Mouse (Mus musculus): ENCODE measurements around the gene Nudt15. TPM values are rescaled to one million over a fixed set of nuclear protein-coding genes. Genes with fewer than 3 reads are reported as not detected.
A peak's percentile ranks its signal among the peaks of the same experiment; 100 is the strongest.

Nudt15 gene
- polyA plus RNA-seq, 1 experiment from 2014 or later, result 5.7 TPM

DNA sequence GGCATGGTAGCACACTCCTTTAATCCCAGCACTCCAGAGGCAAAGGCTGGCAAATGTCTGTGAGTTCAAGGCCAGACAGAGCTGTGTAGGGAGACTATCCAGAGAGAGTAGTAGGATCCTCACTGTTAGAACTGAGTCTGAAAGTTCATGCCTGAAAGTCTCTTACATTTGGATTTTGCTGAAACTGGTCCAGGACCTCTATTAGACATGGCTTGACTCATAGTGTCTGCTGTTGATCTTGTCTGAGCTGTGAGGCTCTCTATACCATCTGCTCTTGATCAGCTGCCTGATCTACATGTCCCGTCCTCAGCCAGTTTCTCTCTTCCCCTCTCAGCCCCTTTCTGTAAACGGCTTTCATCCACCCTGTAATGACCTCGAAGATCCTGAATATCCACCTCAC lies 69.7 kb downstream of the Nudt15 start:
- Histone ChIP-seq H3K4me3 (ENCODE audit: low read length) (no peak overlapping the region), H3K27me3 (replicated peaks; ENCODE audit: control insufficient read depth, insufficient read depth, low read length) (no peaks in the 10 kb centered on the region), H3K9ac (ENCODE audit: low read depth, low read length) (no peak overlapping the region), H3K36me3 (ENCODE audit: control insufficient read depth, insufficient read depth, low read length) (no peaks in the 10 kb centered on the region), H3K4me2 (ENCODE audit: low read depth, low read length) (no peak overlapping the region), H3K27ac (ENCODE audit: low read length) (no peak overlapping the region), H3K9me3 (ENCODE audit: control insufficient read depth, low read length) (no peaks in the 10 kb centered on the region), H3K4me1 (ENCODE audit: control insufficient read depth, insufficient read depth, low read length) (peaks cover 6% of the 10 kb centered on the region)
- ATAC-seq, result no peak
- WGBS, result 64% methylated on average over 3 of the region's 3 CpGs

DNA sequence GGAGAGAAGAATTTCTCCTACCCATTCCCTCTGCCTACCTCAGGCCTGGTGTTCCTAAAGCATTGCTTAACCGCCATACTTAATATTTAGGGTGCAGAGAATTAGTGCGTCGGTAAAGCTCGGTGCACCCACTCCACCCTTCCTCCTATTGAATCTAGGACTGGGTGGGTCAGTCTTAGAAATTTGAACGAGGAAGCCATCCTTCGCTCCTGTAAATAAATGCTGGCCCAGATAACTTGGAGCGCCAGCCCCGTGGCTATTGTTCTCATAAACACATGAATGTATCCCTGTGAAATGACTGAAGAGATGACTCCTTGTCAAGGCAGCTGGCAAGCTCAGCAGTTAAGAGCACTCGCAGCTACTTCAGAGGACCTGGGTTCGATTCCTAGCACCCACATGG lies 71.0 kb downstream of the Nudt15 start:
- no peak overlapping the region for H3K4me2 ChIP-seq (ENCODE audit: low read depth, low read length)
- peaks cover 6% of the 10 kb centered on the region for H3K4me1 ChIP-seq (ENCODE audit: control insufficient read depth, insufficient read depth, low read length)
- H3K27ac ChIP-seq (ENCODE audit: low read length), result no peak overlapping the region
- ATAC-seq, result no peak
- H3K4me3 ChIP-seq (ENCODE audit: low read length), result no peak overlapping the region
- H3K9ac ChIP-seq (ENCODE audit: low read depth, low read length), result no peak overlapping the region
- H3K27me3 ChIP-seq (replicated peaks; ENCODE audit: control insufficient read depth, insufficient read depth, low read length), result no peaks in the 10 kb centered on the region
- no peaks in the 10 kb centered on the region for H3K9me3 ChIP-seq (ENCODE audit: control insufficient read depth, low read length)
- 94% methylated on average over 10 of the region's 10 CpGs for WGBS
- H3K36me3 ChIP-seq (ENCODE audit: control insufficient read depth, insufficient read depth, low read length), result no peaks in the 10 kb centered on the region

DNA sequence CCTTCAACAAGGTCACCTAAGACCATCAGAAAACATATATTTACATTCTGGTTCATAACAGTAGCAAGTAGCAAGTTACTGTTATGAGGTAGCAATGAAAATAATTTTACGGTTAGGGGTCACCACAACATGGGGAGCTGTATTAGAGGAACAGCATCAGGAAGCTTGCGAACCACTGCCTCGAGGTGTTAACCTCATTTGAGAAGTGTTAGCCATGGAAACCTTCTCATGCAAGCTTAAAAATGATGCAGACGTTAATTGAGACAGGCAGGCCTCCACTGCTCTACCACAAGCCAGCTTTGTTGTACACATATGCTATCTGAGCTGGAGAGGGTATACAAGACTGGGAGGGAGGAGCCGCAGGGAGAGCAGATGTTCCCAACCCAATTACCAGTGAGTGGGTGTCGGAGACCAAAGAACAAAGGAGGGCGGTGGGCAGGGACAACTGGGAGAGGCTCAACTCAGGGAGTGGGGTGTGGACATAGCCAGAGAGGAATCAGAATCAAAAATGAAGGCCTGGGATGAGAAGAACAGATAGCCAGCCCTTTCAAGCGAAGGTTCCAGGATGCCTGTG lies 71.6 kb downstream of the Nudt15 start:
- H3K27ac ChIP-seq (ENCODE audit: low read length), result no peak overlapping the region
- no peak overlapping the region for H3K4me3 ChIP-seq (ENCODE audit: low read length)
- 78% methylated on average over 8 of the region's 8 CpGs for WGBS
- H3K9me3 ChIP-seq (ENCODE audit: control insufficient read depth, low read length), result no peaks in the 10 kb centered on the region
- H3K4me1 ChIP-seq (ENCODE audit: control insufficient read depth, insufficient read depth, low read length), result peaks cover 6% of the 10 kb centered on the region
- no peaks in the 10 kb centered on the region for H3K36me3 ChIP-seq (ENCODE audit: control insufficient read depth, insufficient read depth, low read length)
- no peak overlapping the region for H3K4me2 ChIP-seq (ENCODE audit: low read depth, low read length)
- H3K9ac ChIP-seq (ENCODE audit: low read depth, low read length), result no peak overlapping the region
- H3K27me3 ChIP-seq (replicated peaks; ENCODE audit: control insufficient read depth, insufficient read depth, low read length), result no peaks in the 10 kb centered on the region
- ATAC-seq, result 0 out of 2 replicates have a peak, but pooled peaks have one; percentile 31

DNA sequence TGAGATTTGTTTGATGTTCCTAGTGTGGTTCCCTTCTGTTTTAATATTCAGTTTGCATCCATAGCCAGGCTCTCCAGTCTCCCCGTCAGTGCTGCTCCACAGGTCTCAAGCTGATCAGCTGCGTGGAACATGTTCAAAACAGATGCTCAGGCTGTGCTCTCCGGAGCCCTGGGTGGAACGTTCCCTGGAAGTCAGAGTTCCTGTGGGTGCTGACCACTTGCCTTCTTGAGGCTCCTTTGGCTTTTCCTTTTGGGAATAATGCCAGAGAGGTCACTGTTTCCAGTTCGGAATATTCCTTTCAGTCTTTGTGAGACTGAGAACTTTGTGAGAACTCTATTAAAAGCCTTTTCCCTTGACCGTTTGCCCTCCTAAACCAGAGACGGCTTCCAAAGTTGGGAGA lies 72.5 kb downstream of the Nudt15 start:
- Histone ChIP-seq H3K4me3 (ENCODE audit: low read length) (no peak overlapping the region), H3K9ac (ENCODE audit: low read depth, low read length) (no peak overlapping the region), H3K27me3 (replicated peaks; ENCODE audit: control insufficient read depth, insufficient read depth, low read length) (no peaks in the 10 kb centered on the region), H3K4me2 (ENCODE audit: low read depth, low read length) (no peak overlapping the region), H3K27ac (ENCODE audit: low read length) (no peak overlapping the region), H3K4me1 (ENCODE audit: control insufficient read depth, insufficient read depth, low read length) (peaks cover 6% of the 10 kb centered on the region), H3K9me3 (ENCODE audit: control insufficient read depth, low read length) (no peaks in the 10 kb centered on the region), H3K36me3 (ENCODE audit: control insufficient read depth, insufficient read depth, low read length) (no peaks in the 10 kb centered on the region)
- WGBS, result 74% methylated on average over 7 of the region's 7 CpGs
- ATAC-seq, result no peak

DNA sequence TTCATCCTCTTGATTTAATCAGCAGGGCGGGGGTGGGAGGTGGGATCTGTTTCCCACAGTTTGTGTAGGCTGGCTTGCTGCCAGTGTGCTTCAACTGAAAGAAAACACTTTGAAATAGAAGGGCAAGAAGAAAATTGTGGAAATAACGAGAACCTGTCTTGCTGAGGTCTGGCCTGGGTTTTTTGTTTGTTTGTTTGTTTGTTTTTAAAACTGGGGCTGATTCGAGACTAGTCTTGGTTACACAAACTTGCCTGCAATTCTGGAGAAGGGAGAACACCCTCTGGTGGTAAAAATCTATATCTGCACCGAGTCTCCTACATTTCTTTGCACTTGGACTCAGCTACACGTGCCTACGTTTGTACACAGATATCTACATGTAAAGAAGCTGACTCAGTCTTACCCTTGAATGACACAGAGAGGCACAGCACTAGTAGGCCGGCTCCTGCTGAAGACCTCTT lies 73.4 kb downstream of the Nudt15 start:
- Histone ChIP-seq H3K27ac (ENCODE audit: low read length) (no peak overlapping the region), H3K27me3 (replicated peaks; ENCODE audit: control insufficient read depth, insufficient read depth, low read length) (no peaks in the 10 kb centered on the region), H3K9ac (ENCODE audit: low read depth, low read length) (no peak overlapping the region), H3K4me2 (ENCODE audit: low read depth, low read length) (no peak overlapping the region), H3K4me3 (ENCODE audit: low read length) (no peak overlapping the region), H3K9me3 (ENCODE audit: control insufficient read depth, low read length) (no peaks in the 10 kb centered on the region), H3K4me1 (ENCODE audit: control insufficient read depth, insufficient read depth, low read length) (peaks cover 6% of the 10 kb centered on the region), H3K36me3 (ENCODE audit: control insufficient read depth, insufficient read depth, low read length) (no peaks in the 10 kb centered on the region)
- WGBS, result 20% methylated on average over 7 of the region's 7 CpGs
- ATAC-seq, result peak; percentile 84

DNA sequence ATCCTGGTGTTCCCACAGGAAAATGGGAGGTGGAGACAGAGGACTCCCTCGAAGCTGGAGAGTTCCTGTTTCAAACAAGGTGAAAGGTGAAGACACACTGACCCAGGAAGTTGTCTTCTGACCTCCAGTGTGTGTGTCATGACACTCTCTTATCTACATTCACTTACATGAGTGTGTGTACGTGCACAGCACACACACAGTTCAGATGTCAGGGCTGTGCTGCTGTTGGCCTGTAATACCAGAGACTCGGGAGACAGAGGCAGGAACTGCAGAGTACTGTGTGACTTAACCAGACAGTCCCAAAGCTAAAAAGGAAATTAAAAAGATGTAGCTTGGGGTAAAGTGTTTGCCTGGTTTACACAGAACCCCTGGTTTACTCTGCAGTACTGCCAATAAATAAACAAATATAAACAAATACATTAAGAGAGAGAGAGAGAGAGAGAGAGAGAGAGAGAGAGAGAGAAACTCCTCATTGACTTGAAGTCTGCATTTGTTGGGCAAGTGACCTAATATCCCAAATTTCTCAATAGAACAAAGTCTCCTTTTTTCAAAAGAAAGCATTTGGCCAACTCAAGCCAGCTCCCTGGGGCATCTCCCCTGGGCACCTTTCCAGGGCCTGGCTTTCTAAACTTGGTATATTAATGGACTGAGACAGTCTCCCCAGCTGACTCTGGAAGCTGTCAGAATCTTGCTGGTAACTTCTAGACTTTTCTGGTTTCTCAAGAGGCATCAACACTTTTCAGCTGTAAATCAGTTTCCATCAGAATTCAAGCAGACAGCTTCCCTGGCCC lies 74.2 kb downstream of the Nudt15 start:
- no peak for ATAC-seq
- no peak overlapping the region for H3K27ac ChIP-seq (ENCODE audit: low read length)
- 36% methylated on average over 3 of the region's 3 CpGs for WGBS

DNA sequence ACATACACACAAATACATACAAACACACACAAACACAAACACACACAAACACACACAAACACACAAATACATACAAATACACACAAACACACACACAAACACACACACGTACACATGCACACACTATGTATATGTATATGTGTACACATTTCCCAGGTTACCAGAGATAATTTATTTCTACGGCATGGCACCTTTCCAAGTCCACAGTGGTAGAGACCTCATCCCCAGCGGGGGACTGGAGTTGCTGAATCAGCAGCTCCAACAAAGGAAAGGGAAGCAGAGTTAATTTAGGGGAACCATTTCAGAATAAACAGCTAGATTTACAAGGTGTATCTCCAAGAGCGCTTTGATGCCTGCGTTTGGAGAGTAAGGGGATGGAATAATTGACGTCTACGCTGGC lies 75.8 kb downstream of the Nudt15 start:
- no peak for ATAC-seq
- Histone ChIP-seq H3K4me3 (ENCODE audit: low read length) (no peak overlapping the region), H3K4me1 (ENCODE audit: control insufficient read depth, insufficient read depth, low read length) (peaks cover 6% of the 10 kb centered on the region), H3K27me3 (replicated peaks; ENCODE audit: control insufficient read depth, insufficient read depth, low read length) (no peaks in the 10 kb centered on the region), H3K36me3 (ENCODE audit: control insufficient read depth, insufficient read depth, low read length) (no peaks in the 10 kb centered on the region), H3K9ac (ENCODE audit: low read depth, low read length) (no peak overlapping the region), H3K27ac (ENCODE audit: low read length) (no peak overlapping the region), H3K4me2 (ENCODE audit: low read depth, low read length) (no peak overlapping the region), H3K9me3 (ENCODE audit: control insufficient read depth, low read length) (no peaks in the 10 kb centered on the region)
- 59% methylated on average over 7 of the region's 7 CpGs for WGBS

More for the DNA sequence above, 74.2 kb downstream of the Nudt15 start:
- H3K4me1 ChIP-seq (ENCODE audit: control insufficient read depth, insufficient read depth, low read length), result peaks cover 6% of the 10 kb centered on the region
- no peak overlapping the region for H3K4me3 ChIP-seq (ENCODE audit: low read length)
- H3K9me3 ChIP-seq (ENCODE audit: control insufficient read depth, low read length), result no peaks in the 10 kb centered on the region
- H3K27me3 ChIP-seq (replicated peaks; ENCODE audit: control insufficient read depth, insufficient read depth, low read length), result no peaks in the 10 kb centered on the region
- no peak overlapping the region for H3K4me2 ChIP-seq (ENCODE audit: low read depth, low read length)
- H3K9ac ChIP-seq (ENCODE audit: low read depth, low read length), result no peak overlapping the region
- H3K36me3 ChIP-seq (ENCODE audit: control insufficient read depth, insufficient read depth, low read length), result no peaks in the 10 kb centered on the region

DNA sequence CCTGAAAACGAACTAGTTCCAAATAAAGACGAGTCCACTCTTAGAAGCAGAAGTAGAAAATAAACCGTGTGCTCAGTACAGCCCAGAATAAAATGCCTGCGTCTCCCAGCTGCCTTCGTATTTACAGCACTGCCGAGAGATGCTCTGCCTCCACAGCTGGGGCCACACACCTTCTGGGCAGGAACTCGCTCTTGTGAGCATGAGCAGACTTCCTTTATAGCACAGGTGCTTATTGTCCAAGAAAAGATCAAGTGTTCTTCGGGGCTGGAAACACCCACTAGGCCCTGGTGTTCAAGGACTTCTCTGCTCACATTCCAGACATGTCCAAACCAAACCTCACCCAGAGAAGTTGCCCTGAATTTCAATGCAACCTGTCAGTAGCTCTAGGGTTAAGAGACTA lies 77.4 kb downstream of the Nudt15 start:
- WGBS, result 59% methylated on average over 8 of the region's 8 CpGs
- H3K4me2 ChIP-seq (ENCODE audit: low read depth, low read length), result no peak overlapping the region
- no peaks in the 10 kb centered on the region for H3K36me3 ChIP-seq (ENCODE audit: control insufficient read depth, insufficient read depth, low read length)
- no peak overlapping the region for H3K4me3 ChIP-seq (ENCODE audit: low read length)
- H3K27ac ChIP-seq (ENCODE audit: low read length), result no peak overlapping the region
- H3K4me1 ChIP-seq (ENCODE audit: control insufficient read depth, insufficient read depth, low read length), result peaks cover 6% of the 10 kb centered on the region
- H3K27me3 ChIP-seq (replicated peaks; ENCODE audit: control insufficient read depth, insufficient read depth, low read length), result no peaks in the 10 kb centered on the region
- ATAC-seq, result no peak
- no peak overlapping the region for H3K9ac ChIP-seq (ENCODE audit: low read depth, low read length)
- no peaks in the 10 kb centered on the region for H3K9me3 ChIP-seq (ENCODE audit: control insufficient read depth, low read length)

DNA sequence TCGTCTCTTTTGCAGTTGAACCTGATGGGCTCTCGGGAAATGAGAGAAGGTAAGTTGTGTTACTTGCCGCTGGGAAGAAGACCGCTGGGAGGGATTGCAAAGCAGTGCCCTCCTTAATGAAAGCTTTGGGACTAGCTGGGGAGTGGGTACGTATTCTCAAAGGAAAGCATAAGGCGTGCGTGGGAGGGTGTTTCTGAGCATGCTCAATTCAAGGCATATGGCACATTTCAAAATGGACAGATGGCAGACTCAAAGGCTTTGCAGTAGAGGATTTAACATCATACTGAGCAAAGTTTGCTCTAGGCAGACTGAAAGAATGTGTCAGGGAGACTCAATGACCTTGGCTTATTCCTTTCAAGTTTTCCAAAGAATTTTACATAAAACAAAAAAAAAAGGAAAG lies 78.5 kb downstream of the Nudt15 start:
- no peaks in the 10 kb centered on the region for H3K27me3 ChIP-seq (replicated peaks; ENCODE audit: control insufficient read depth, insufficient read depth, low read length)
- 72% methylated on average over 7 of the region's 7 CpGs for WGBS

More for the DNA sequence above, 78.5 kb downstream of the Nudt15 start:
- Histone ChIP-seq H3K27ac (ENCODE audit: low read length) (no peak overlapping the region), H3K4me2 (ENCODE audit: low read depth, low read length) (no peak overlapping the region), H3K4me1 (ENCODE audit: control insufficient read depth, insufficient read depth, low read length) (peaks cover 6% of the 10 kb centered on the region), H3K4me3 (ENCODE audit: low read length) (no peak overlapping the region), H3K9ac (ENCODE audit: low read depth, low read length) (no peak overlapping the region), H3K9me3 (ENCODE audit: control insufficient read depth, low read length) (no peaks in the 10 kb centered on the region), H3K36me3 (ENCODE audit: control insufficient read depth, insufficient read depth, low read length) (no peaks in the 10 kb centered on the region)
- ATAC-seq, result no peak
